11 mouse cellular contexts compared by ENCODE assay signal in the genomic region with DNA sequence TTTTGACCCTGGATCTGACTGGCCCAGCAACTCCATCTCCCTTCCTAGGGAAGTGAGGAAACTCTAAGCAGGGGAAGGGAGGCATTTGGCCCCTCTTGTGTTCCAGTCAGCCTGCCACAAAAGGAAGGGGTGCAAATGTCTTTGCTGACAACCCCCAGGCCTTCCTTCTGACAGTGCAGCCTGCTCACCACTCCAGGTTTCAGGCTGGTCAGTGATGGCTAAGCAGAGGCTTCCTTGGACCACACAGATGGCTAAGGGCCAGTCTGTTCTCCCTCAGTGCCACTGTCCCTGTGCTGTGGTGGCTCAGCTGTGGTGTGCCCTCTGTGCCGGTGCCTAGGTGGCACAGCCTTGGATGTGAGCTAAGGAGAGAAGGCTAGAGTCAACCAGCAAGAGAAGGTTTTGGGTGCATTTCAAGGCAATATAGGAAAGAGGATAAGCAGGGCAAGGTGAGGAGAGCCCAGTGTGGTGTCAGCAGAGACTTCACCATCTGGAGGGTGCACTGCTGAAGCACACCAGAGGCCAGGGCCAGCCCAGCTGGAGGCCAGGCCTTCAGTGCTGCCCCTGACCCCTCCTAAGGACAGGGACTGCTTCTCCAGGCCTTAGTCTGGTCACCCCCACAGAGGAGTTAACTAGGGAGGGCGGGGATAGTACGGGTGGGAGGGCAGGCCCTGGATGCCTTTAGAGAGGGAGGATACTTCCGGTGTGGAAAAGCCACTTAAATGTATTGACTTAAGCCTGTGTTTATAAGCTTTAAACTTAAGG. TPM values are rescaled to one million over a fixed set of nuclear protein-coding genes. Genes with fewer than 3 reads are reported as not detected.
DNase-seq lines count a peak whose midpoint lies in the region; ATAC-seq and TF ChIP-seq lines count a peak whose summit lies in the region.
"Had no signal": no experiment of that assay in that cellular context is flagged by ENCODE, and none has a peak within 500 bp of the region (broad histone marks: within the 10 kb centered on the region; RNA-seq: fewer than 3 reads in every experiment).

No protein-coding gene starts in this region.

- H3K27me3 ChIP-seq in liver, embryonic 13.5 days = peaks cover 14% of the 10 kb centered on the region
- H3K27me3 ChIP-seq in kidney, postnatal 0 days (ENCODE audit: insufficient read depth, low read length) = no peaks in the 10 kb centered on the region
- peaks cover 11% of the 10 kb centered on the region for H3K27me3 ChIP-seq in forebrain, embryonic 12.5 days
- H3K27me3 ChIP-seq: neural tube, embryonic 12.5 days had no signal

- no peaks in the 10 kb centered on the region for H3K9me3 ChIP-seq in liver, embryonic 13.5 days (replicated peaks)
- H3K9me3 ChIP-seq in kidney, postnatal 0 days (replicated peaks; ENCODE audit: low read length) = no peaks in the 10 kb centered on the region
- no peaks in the 10 kb centered on the region for H3K9me3 ChIP-seq in forebrain, embryonic 12.5 days
- H3K9me3 ChIP-seq: neural tube, embryonic 12.5 days had no signal

- no peak overlapping the region for H3K27ac ChIP-seq in liver, embryonic 13.5 days
- H3K27ac ChIP-seq in kidney, postnatal 0 days = peak overlapping the region; percentile 66
- no peak overlapping the region for H3K27ac ChIP-seq in forebrain, embryonic 12.5 days
- H3K27ac ChIP-seq: neural tube, embryonic 12.5 days had no signal

- no peak overlapping the region for H3K4me2 ChIP-seq in liver, embryonic 13.5 days
- H3K4me2 ChIP-seq in kidney, postnatal 0 days (ENCODE audit: low read length) = no peak overlapping the region
- no peak overlapping the region for H3K4me2 ChIP-seq in forebrain, embryonic 12.5 days
- H3K4me2 ChIP-seq: neural tube, embryonic 12.5 days had no signal

- 68% methylated on average over 4 of the region's 4 CpGs for WGBS in liver, embryonic 13.5 days (ENCODE audit: insufficient replicate concordance)
- WGBS in kidney, postnatal 0 days = 34% methylated on average over 4 of the region's 4 CpGs
- WGBS in forebrain, embryonic 12.5 days = 61% methylated on average over 4 of the region's 4 CpGs

- no peaks in the 10 kb centered on the region for H3K36me3 ChIP-seq in liver, embryonic 13.5 days
- H3K36me3 ChIP-seq in kidney, postnatal 0 days (ENCODE audit: insufficient read depth, low read length) = no peaks in the 10 kb centered on the region
- H3K36me3 ChIP-seq in forebrain, embryonic 12.5 days (replicated peaks) = no peaks in the 10 kb centered on the region
- H3K36me3 ChIP-seq: neural tube, embryonic 12.5 days had no signal

- no peak overlapping the region for H3K9ac ChIP-seq in liver, embryonic 13.5 days
- H3K9ac ChIP-seq in kidney, postnatal 0 days (ENCODE audit: low read depth, low read length) = no peak overlapping the region
- no peak overlapping the region for H3K9ac ChIP-seq in forebrain, embryonic 12.5 days
- H3K9ac ChIP-seq: neural tube, embryonic 12.5 days had no signal

- H3K4me3 ChIP-seq in liver, embryonic 13.5 days (replicated peaks) = no peak overlapping the region
- H3K4me3 ChIP-seq in kidney, postnatal 0 days (replicated peaks; ENCODE audit: low read depth, low read length) = no peak overlapping the region
- no peak overlapping the region for H3K4me3 ChIP-seq in forebrain, embryonic 12.5 days (replicated peaks)
- H3K4me3 ChIP-seq: neural tube, embryonic 12.5 days had no signal

- DNase-seq in heart, adult 11 months = peak; percentile 91
- DNase-seq in heart, postnatal 4 days = no peak
- no peak for DNase-seq in liver, embryonic 13.5 days
- DNase-seq in liver = no peak
- peak; percentile 37 for DNase-seq in MN1 (ENCODE audit: low spot score)
- peak; percentile 82 for DNase-seq in kidney, postnatal 0 days (ENCODE audit: low spot score)
- DNase-seq: thymus, adult 18-20 months had no signal

- no peak for TF ChIP-seq CTCF in kidney, postnatal 0 days (IDR thresholded peaks at IDR 0.05; ENCODE audit: low read depth)

- H3K4me1 ChIP-seq in liver, embryonic 13.5 days (replicated peaks) = peaks cover 12% of the 10 kb centered on the region
- H3K4me1 ChIP-seq in kidney, postnatal 0 days (replicated peaks; ENCODE audit: insufficient read depth, low read length) = peaks cover 13% of the 10 kb centered on the region
- H3K4me1 ChIP-seq in forebrain, embryonic 12.5 days = no peaks in the 10 kb centered on the region
- H3K4me1 ChIP-seq: neural tube, embryonic 12.5 days had no signal

- ATAC-seq in liver, embryonic 13.5 days (ENCODE audit: low read depth) = peak; percentile 17; the same call in 1 of the 2 replicates
- ATAC-seq in kidney, postnatal 0 days (replicated peaks; ENCODE audit: low FRiP score, low read depth) = peak; percentile 81
- ATAC-seq in granulocyte monocyte progenitor cell, adult 5-6 weeks (replicated peaks; ENCODE audit: poor library complexity, severe bottlenecking) = no peak
- ATAC-seq in forebrain, embryonic 12.5 days (ENCODE audit: low FRiP score) = no peak

RNA-seq across cellular contexts. Expression of gene Ephx1, which starts 10.4 kb away (rescaled TPM):
- total RNA-seq in heart, postnatal 4 days (2021) = 10 to 100 TPM; 11.6 to 13.8 TPM
- 3.5 and 3.7 TPM in 2 replicates for polyA plus RNA-seq in liver, embryonic 13.5 days (2015; fragmentation: Nextera tagmentation; extraction: Ambion mirVana)
- 19.1 and 20.2 TPM in 2 replicates for polyA plus RNA-seq in kidney, postnatal 0 days (2015; fragmentation: Nextera tagmentation; extraction: Ambion mirVana)
- total RNA-seq in granulocyte monocyte progenitor cell, adult 5-6 weeks (2014; fragmentation: Nextera tagmentation) = not detected in 2 replicates
- 0.13 and 2.1 TPM in 2 replicates for total RNA-seq in granulocyte monocyte progenitor cell, adult 5-6 weeks (2017)
- polyA plus RNA-seq in forebrain, embryonic 12.5 days (2016; fragmentation: Nextera tagmentation; extraction: Ambion mirVana) = 0.95 and 1.3 TPM in 2 replicates

RNA-seq across cellular contexts. Expression of gene 9130409I23Rik, which starts 40.7 kb away (rescaled TPM):
- not detected for total RNA-seq in heart, postnatal 4 days (2021)
- 0.09 TPM in 1 of 2 replicates, not detected in the other for polyA plus RNA-seq in liver, embryonic 13.5 days (2015; fragmentation: Nextera tagmentation; extraction: Ambion mirVana)
- 0.08 TPM in 1 of 2 replicates, not detected in the other for polyA plus RNA-seq in kidney, postnatal 0 days (2015; fragmentation: Nextera tagmentation; extraction: Ambion mirVana)
- not detected in 2 replicates for total RNA-seq in granulocyte monocyte progenitor cell, adult 5-6 weeks (2014; fragmentation: Nextera tagmentation)
- not detected in 2 replicates for total RNA-seq in granulocyte monocyte progenitor cell, adult 5-6 weeks (2017)
- polyA plus RNA-seq in forebrain, embryonic 12.5 days (2016; fragmentation: Nextera tagmentation; extraction: Ambion mirVana) = not detected in 2 replicates
- polyA plus RNA-seq: heart, embryonic 14.5 days; neural tube, embryonic 12.5 days had no signal

Comparison
In these comparisons a context has a peak if more than half of its experiments do, and no peak if none do; other contexts are left out.
1. DNase-seq: peak in heart, adult 11 months (single experiment), MN1 (single experiment) and kidney, postnatal 0 days (single experiment); none in heart, postnatal 4 days (single experiment), liver, embryonic 13.5 days (single experiment) and liver (single experiment).
2. ATAC-seq: peak in liver, embryonic 13.5 days (single experiment) and kidney, postnatal 0 days (single experiment); none in granulocyte monocyte progenitor cell, adult 5-6 weeks (single experiment) and forebrain, embryonic 12.5 days (single experiment).